17 mouse cellular contexts compared by ENCODE assay signal in genomic region chr11:115506586-115506985, GRCm38 (mm10). TPM values are rescaled to one million over a fixed set of nuclear protein-coding genes. Genes with fewer than 3 reads are reported as not detected.
DNase-seq lines count a peak whose midpoint lies in the region; ATAC-seq lines count a peak whose summit lies in the region.
"Had no signal": no experiment of that assay in that cellular context is flagged by ENCODE, and none has a peak within 500 bp of the region (broad histone marks: within the 10 kb centered on the region; RNA-seq: fewer than 3 reads in every experiment).

No protein-coding gene starts in this region.

- no peak for DNase-seq in heart, adult 9 months (ENCODE audit: low spot score in 2 of 2)
- DNase-seq in spleen, postnatal 4 days (ENCODE audit: low spot score in 2 of 2) = peak; percentile 54 to 71
- no peak for DNase-seq in spleen, adult 18-20 months
- DNase-seq in kidney, postnatal 36 days = no peak
- DNase-seq in cerebellum, adult 9-11 months = no peak
- DNase-seq: adrenal gland, postnatal 14 days; B cell, adult 2 months; kidney, postnatal 25 days; midbrain, embryonic 14.5 days; thymus, postnatal 36 days had no signal

- H3K27me3 ChIP-seq in heart, embryonic 13.5 days (replicated peaks) = no peaks in the 10 kb centered on the region
- no peaks in the 10 kb centered on the region for H3K27me3 ChIP-seq in liver, embryonic 12.5 days (replicated peaks)
- H3K27me3 ChIP-seq in forebrain, embryonic 13.5 days = no peaks in the 10 kb centered on the region
- H3K27me3 ChIP-seq: hindbrain, embryonic 12.5 days; neural tube, embryonic 13.5 days had no signal

- 39% methylated on average over 3 of the region's 3 CpGs for WGBS in heart, embryonic 13.5 days
- WGBS in liver, embryonic 12.5 days (ENCODE audit: insufficient replicate concordance) = 19% methylated on average over 3 of the region's 3 CpGs
- WGBS in forebrain, embryonic 13.5 days = 87% methylated on average over 3 of the region's 3 CpGs

- peak overlapping the region; percentile 25; the same call in 1 of the 2 replicates for H3K4me2 ChIP-seq in heart, embryonic 13.5 days
- H3K4me2 ChIP-seq in liver, embryonic 12.5 days = peak overlapping the region; percentile 62
- H3K4me2 ChIP-seq in forebrain, embryonic 13.5 days = no peak overlapping the region
- H3K4me2 ChIP-seq: hindbrain, embryonic 12.5 days; neural tube, embryonic 13.5 days had no signal

- 0 out of 2 replicates have a peak overlapping the region, but pooled peaks have one; percentile 33 for H3K9ac ChIP-seq in heart, embryonic 13.5 days
- H3K9ac ChIP-seq in liver, embryonic 12.5 days = peak overlapping the region; percentile 59
- H3K9ac ChIP-seq in forebrain, embryonic 13.5 days = no peak overlapping the region
- H3K9ac ChIP-seq: hindbrain, embryonic 12.5 days; neural tube, embryonic 13.5 days had no signal

- H3K36me3 ChIP-seq in heart, embryonic 13.5 days = peaks cover 36% of the 10 kb centered on the region
- H3K36me3 ChIP-seq in liver, embryonic 12.5 days = peaks cover 47% of the 10 kb centered on the region
- H3K36me3 ChIP-seq in forebrain, embryonic 13.5 days (ENCODE audit: poor library complexity, severe bottlenecking) = peaks cover 42% of the 10 kb centered on the region

- no peaks in the 10 kb centered on the region for H3K9me3 ChIP-seq in heart, embryonic 13.5 days
- no peaks in the 10 kb centered on the region for H3K9me3 ChIP-seq in liver, embryonic 12.5 days (replicated peaks)
- no peaks in the 10 kb centered on the region for H3K9me3 ChIP-seq in forebrain, embryonic 13.5 days (replicated peaks)
- H3K9me3 ChIP-seq: hindbrain, embryonic 12.5 days; neural tube, embryonic 13.5 days had no signal

- no peak overlapping the region for H3K4me3 ChIP-seq in heart, embryonic 13.5 days
- H3K4me3 ChIP-seq in liver, embryonic 12.5 days = peak overlapping the region; percentile 20
- no peak overlapping the region for H3K4me3 ChIP-seq in forebrain, embryonic 13.5 days
- H3K4me3 ChIP-seq: hindbrain, embryonic 12.5 days; neural tube, embryonic 13.5 days had no signal

- peaks cover 60% of the 10 kb centered on the region for H3K4me1 ChIP-seq in heart, embryonic 13.5 days
- H3K4me1 ChIP-seq in liver, embryonic 12.5 days = peaks cover 70% of the 10 kb centered on the region
- H3K4me1 ChIP-seq in forebrain, embryonic 13.5 days = peaks cover 64% of the 10 kb centered on the region

- ATAC-seq in heart, embryonic 13.5 days (ENCODE audit: extremely low read depth, insufficient number of reproducible peaks, low FRiP score, low TSS enrichment) = peak; percentile 24; the same call in 1 of the 2 replicates
- ATAC-seq in liver, embryonic 12.5 days = peak; percentile 78
- ATAC-seq in forebrain, embryonic 13.5 days = no peak
- ATAC-seq: forebrain, embryonic 16.5 days; intestine, embryonic 16.5 days had no signal

- H3K27ac ChIP-seq in heart, embryonic 13.5 days (replicated peaks) = peak overlapping the region; percentile 64
- H3K27ac ChIP-seq in liver, embryonic 12.5 days = peak overlapping the region; percentile 89
- H3K27ac ChIP-seq in forebrain, embryonic 13.5 days = no peak overlapping the region
- H3K27ac ChIP-seq: hindbrain, embryonic 12.5 days; neural tube, embryonic 13.5 days had no signal

RNA-seq across cellular contexts. Expression of gene Jpt1, which starts 7.6 kb away (rescaled TPM):
- 432 and 502 TPM in 2 replicates for polyA plus RNA-seq in heart, embryonic 13.5 days (2015; fragmentation: Nextera tagmentation; extraction: Ambion mirVana)
- 307 and 318 TPM in 2 replicates for polyA plus RNA-seq in liver, embryonic 12.5 days (2016; fragmentation: Nextera tagmentation; extraction: Ambion mirVana)
- 1,632 and 1,660 TPM in 2 replicates for polyA plus RNA-seq in forebrain, embryonic 13.5 days (2015; fragmentation: Nextera tagmentation; extraction: Ambion mirVana)

RNA-seq across cellular contexts. Expression of gene Nt5c, which starts 14.9 kb away (rescaled TPM):
- polyA plus RNA-seq in heart, embryonic 13.5 days (2015; fragmentation: Nextera tagmentation; extraction: Ambion mirVana) = 57.0 and 59.4 TPM in 2 replicates
- 68.4 and 69.0 TPM in 2 replicates for polyA plus RNA-seq in liver, embryonic 12.5 days (2016; fragmentation: Nextera tagmentation; extraction: Ambion mirVana)
- polyA plus RNA-seq in forebrain, embryonic 13.5 days (2015; fragmentation: Nextera tagmentation; extraction: Ambion mirVana) = 87.0 and 91.1 TPM in 2 replicates

RNA-seq across cellular contexts. Expression of gene Sumo2, which starts 29.5 kb away (rescaled TPM):
- polyA plus RNA-seq in heart, embryonic 13.5 days (2015; fragmentation: Nextera tagmentation; extraction: Ambion mirVana) = 606 and 657 TPM in 2 replicates
- 574 and 585 TPM in 2 replicates for polyA plus RNA-seq in liver, embryonic 12.5 days (2016; fragmentation: Nextera tagmentation; extraction: Ambion mirVana)
- 1,485 and 1,571 TPM in 2 replicates for polyA plus RNA-seq in forebrain, embryonic 13.5 days (2015; fragmentation: Nextera tagmentation; extraction: Ambion mirVana)

RNA-seq across cellular contexts. Expression of gene Armc7, which starts 31.1 kb away (rescaled TPM):
- 6.6 and 6.9 TPM in 2 replicates for polyA plus RNA-seq in heart, embryonic 13.5 days (2015; fragmentation: Nextera tagmentation; extraction: Ambion mirVana)
- polyA plus RNA-seq in liver, embryonic 12.5 days (2016; fragmentation: Nextera tagmentation; extraction: Ambion mirVana) = 4.0 and 4.2 TPM in 2 replicates
- 11.3 and 13.0 TPM in 2 replicates for polyA plus RNA-seq in forebrain, embryonic 13.5 days (2015; fragmentation: Nextera tagmentation; extraction: Ambion mirVana)

RNA-seq across cellular contexts. Expression of gene Slc16a5, which starts 44.3 kb away (rescaled TPM):
- polyA plus RNA-seq in heart, embryonic 13.5 days (2015; fragmentation: Nextera tagmentation; extraction: Ambion mirVana) = 0.10 and 0.21 TPM in 2 replicates
- polyA plus RNA-seq in liver, embryonic 12.5 days (2016; fragmentation: Nextera tagmentation; extraction: Ambion mirVana) = 0.08 and 0.10 TPM in 2 replicates
- not detected in 2 replicates for polyA plus RNA-seq in forebrain, embryonic 13.5 days (2015; fragmentation: Nextera tagmentation; extraction: Ambion mirVana)
- polyA plus RNA-seq: forebrain, embryonic 16.5 days; hindbrain, embryonic 12.5 days; midbrain, embryonic 14.5 days had no signal

Comparison
In these comparisons a context has a peak if more than half of its experiments do, and no peak if none do; other contexts are left out.
1. DNase-seq: peak in spleen, postnatal 4 days (2 of 2); none in heart, adult 9 months (0 of 2), spleen, adult 18-20 months (0 of 2), kidney, postnatal 36 days (0 of 2) and cerebellum, adult 9-11 months (single experiment).